15 mouse cellular contexts compared by ENCODE assay signal in the genomic region with DNA sequence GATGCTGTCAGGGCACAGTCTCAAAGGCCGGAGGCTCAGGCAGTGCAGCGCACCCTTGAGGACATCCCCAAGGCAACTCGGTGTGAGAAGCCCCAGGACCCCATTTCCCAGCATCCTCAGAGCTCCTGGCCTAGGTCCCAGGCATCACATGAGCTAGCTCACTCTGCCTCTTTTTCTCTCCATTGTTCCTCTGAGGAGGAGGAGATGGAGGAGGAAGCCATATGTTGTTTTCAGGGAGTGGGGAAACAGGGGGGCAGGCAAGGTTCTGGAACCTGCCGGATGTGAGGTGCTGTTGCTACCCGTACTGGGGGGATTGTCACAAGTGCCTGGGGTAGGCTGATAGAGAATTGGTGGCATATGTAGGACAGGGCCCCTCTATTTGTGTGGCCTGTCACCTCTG. TPM values are rescaled to one million over a fixed set of nuclear protein-coding genes. Genes with fewer than 3 reads are reported as not detected.
DNase-seq lines count a peak whose midpoint lies in the region; ATAC-seq lines count a peak whose summit lies in the region.
"Had no signal": no experiment of that assay in that cellular context is flagged by ENCODE, and none has a peak within 500 bp of the region (broad histone marks: within the 10 kb centered on the region; RNA-seq: fewer than 3 reads in every experiment).

No protein-coding gene starts in this region.

- WGBS in forebrain, embryonic 15.5 days = 40% methylated on average over 5 of the region's 5 CpGs
- 69% methylated on average over 5 of the region's 5 CpGs for WGBS in forebrain, embryonic 10.5 days

- no peak overlapping the region for H3K4me2 ChIP-seq in forebrain, embryonic 15.5 days (replicated peaks)

- intact Hi-C loops in left cerebral cortex, postnatal 14 days (cut with DNase I) = no loop called here

- no peaks in the 10 kb centered on the region for H3K27me3 ChIP-seq in forebrain, embryonic 15.5 days
- H3K27me3 ChIP-seq in forebrain, embryonic 10.5 days (ENCODE audit: poor library complexity, severe bottlenecking) = no peaks in the 10 kb centered on the region
- H3K27me3 ChIP-seq: Patski had no signal

- no peaks in the 10 kb centered on the region for H3K36me3 ChIP-seq in forebrain, embryonic 15.5 days
- H3K36me3 ChIP-seq in forebrain, embryonic 10.5 days (replicated peaks) = no peaks in the 10 kb centered on the region

- H3K27ac ChIP-seq in forebrain, embryonic 15.5 days (replicated peaks) = peak overlapping the region; percentile 43; the same call in 1 of the 2 replicates
- H3K27ac ChIP-seq in forebrain, embryonic 10.5 days = no peak overlapping the region
- H3K27ac ChIP-seq: kidney, postnatal 0 days had no signal

- H3K9me3 ChIP-seq in forebrain, embryonic 15.5 days = no peaks in the 10 kb centered on the region
- no peaks in the 10 kb centered on the region for H3K9me3 ChIP-seq in forebrain, embryonic 10.5 days

- peak; percentile 71 for ATAC-seq in forebrain, embryonic 15.5 days (replicated peaks)
- no peak for ATAC-seq in megakaryocyte progenitor cell, adult 5-6 weeks (replicated peaks; ENCODE audit: poor library complexity)
- ATAC-seq: Patski had no signal

- no peak for DNase-seq in forebrain, embryonic 10.5 days (ENCODE audit: extremely low spot score, low spot score)
- DNase-seq in right cerebral cortex, adult 18-20 months = peak; percentile 76
- DNase-seq in right cerebral cortex, postnatal 4 days = no peak
- peak; percentile 63 to 81 for DNase-seq in left cerebral cortex, postnatal 14 days (ENCODE audit: low spot score in 2 of 2)
- DNase-seq in cerebellum, postnatal 36 days = no peak
- no peak for DNase-seq in adrenal gland, postnatal 36 days
- DNase-seq: adrenal gland, postnatal 14 days; cerebellum, adult 9-11 months; lung, postnatal 36 days; thymus, postnatal 36 days had no signal

- H3K4me3 ChIP-seq in forebrain, embryonic 15.5 days = no peak overlapping the region
- H3K4me3 ChIP-seq in forebrain, embryonic 10.5 days = no peak overlapping the region

- H3K4me1 ChIP-seq in forebrain, embryonic 15.5 days = peaks cover 12% of the 10 kb centered on the region
- no peaks in the 10 kb centered on the region for H3K4me1 ChIP-seq in forebrain, embryonic 10.5 days

- no peak overlapping the region for H3K9ac ChIP-seq in forebrain, embryonic 15.5 days (replicated peaks)

RNA-seq across cellular contexts. Expression of a gene that starts 12.4 kb away (rescaled TPM):
- 19.2 and 21.9 TPM in 2 replicates for polyA plus RNA-seq in forebrain, embryonic 15.5 days (2015; fragmentation: Nextera tagmentation; extraction: Ambion mirVana)
- 9.9 and 11.3 TPM in 2 replicates for polyA plus RNA-seq in forebrain, embryonic 10.5 days (2016; fragmentation: Nextera tagmentation; extraction: Ambion mirVana)
- 10 to 100 TPM; 26.3 to 33.2 TPM for total RNA-seq in left cerebral cortex, postnatal 14 days (2021)
- total RNA-seq in megakaryocyte progenitor cell, adult 5-6 weeks (2015) = 0.54 and 3.0 TPM in 2 replicates
- 0.54 and 1.3 TPM in 2 replicates for total RNA-seq in megakaryocyte progenitor cell, adult 5-6 weeks (2017)
- 1 to 10 TPM; 2.8 to 3.7 TPM for total RNA-seq in adrenal gland, postnatal 36 days (2021)

RNA-seq across cellular contexts. Expression of a gene that starts 20.3 kb away (rescaled TPM):
- polyA plus RNA-seq in forebrain, embryonic 15.5 days (2015; fragmentation: Nextera tagmentation; extraction: Ambion mirVana) = 0.55 and 0.74 TPM in 2 replicates
- 0.43 and 0.57 TPM in 2 replicates for polyA plus RNA-seq in forebrain, embryonic 10.5 days (2016; fragmentation: Nextera tagmentation; extraction: Ambion mirVana)
- 1 to 10 TPM; 2.5 to 3.6 TPM for total RNA-seq in left cerebral cortex, postnatal 14 days (2021)
- total RNA-seq in megakaryocyte progenitor cell, adult 5-6 weeks (2015) = 0.10 TPM in 1 of 2 replicates, not detected in the other
- not detected in 2 replicates for total RNA-seq in megakaryocyte progenitor cell, adult 5-6 weeks (2017)
- 1 to 10 TPM; 1.1 to 1.3 TPM for total RNA-seq in adrenal gland, postnatal 36 days (2021)
- total RNA-seq: hematopoietic stem cell, adult 5-6 weeks had no signal

RNA-seq across cellular contexts. Expression of a gene that starts 31.5 kb away (rescaled TPM):
- polyA plus RNA-seq in forebrain, embryonic 15.5 days (2015; fragmentation: Nextera tagmentation; extraction: Ambion mirVana) = 0.69 and 1.1 TPM in 2 replicates
- polyA plus RNA-seq in forebrain, embryonic 10.5 days (2016; fragmentation: Nextera tagmentation; extraction: Ambion mirVana) = 0.42 and 0.81 TPM in 2 replicates
- 1 to 10 TPM; 2.0 to 2.3 TPM for total RNA-seq in left cerebral cortex, postnatal 14 days (2021)
- total RNA-seq in megakaryocyte progenitor cell, adult 5-6 weeks (2015) = 1.5 and 3.0 TPM in 2 replicates
- total RNA-seq in megakaryocyte progenitor cell, adult 5-6 weeks (2017) = 0.25 and 0.47 TPM in 2 replicates
- 1 to 10 TPM; 1.5 to 1.7 TPM for total RNA-seq in adrenal gland, postnatal 36 days (2021)

RNA-seq across cellular contexts. Expression of a gene that starts 49.5 kb away (rescaled TPM):
- polyA plus RNA-seq in forebrain, embryonic 15.5 days (2015; fragmentation: Nextera tagmentation; extraction: Ambion mirVana) = 147 and 153 TPM in 2 replicates
- 104 and 106 TPM in 2 replicates for polyA plus RNA-seq in forebrain, embryonic 10.5 days (2016; fragmentation: Nextera tagmentation; extraction: Ambion mirVana)
- 100 to 1,000 TPM; 174 to 189 TPM for total RNA-seq in left cerebral cortex, postnatal 14 days (2021)
- total RNA-seq in megakaryocyte progenitor cell, adult 5-6 weeks (2015) = 77.9 and 79.7 TPM in 2 replicates
- 82.6 and 119 TPM in 2 replicates for total RNA-seq in megakaryocyte progenitor cell, adult 5-6 weeks (2017)
- 100 to 1,000 TPM; 121 to 122 TPM for total RNA-seq in adrenal gland, postnatal 36 days (2021)

RNA-seq across cellular contexts. Expression of a gene that starts 57.9 kb away (rescaled TPM):
- 6.7 and 8.0 TPM in 2 replicates for polyA plus RNA-seq in forebrain, embryonic 15.5 days (2015; fragmentation: Nextera tagmentation; extraction: Ambion mirVana)
- polyA plus RNA-seq in forebrain, embryonic 10.5 days (2016; fragmentation: Nextera tagmentation; extraction: Ambion mirVana) = 0.32 and 0.82 TPM in 2 replicates
- total RNA-seq in left cerebral cortex, postnatal 14 days (2021) = 10 to 100 TPM; 27.2 to 34.9 TPM
- total RNA-seq in megakaryocyte progenitor cell, adult 5-6 weeks (2015) = 61.5 and 79.9 TPM in 2 replicates
- total RNA-seq in megakaryocyte progenitor cell, adult 5-6 weeks (2017) = 51.8 and 55.5 TPM in 2 replicates
- total RNA-seq in adrenal gland, postnatal 36 days (2021) = 1,000 to 10,000 TPM; 1,339 to 1,709 TPM

Comparison
In these comparisons a context has a peak if more than half of its experiments do, and no peak if none do; other contexts are left out.
1. DNase-seq: peak in right cerebral cortex, adult 18-20 months (single experiment) and left cerebral cortex, postnatal 14 days (2 of 2); none in forebrain, embryonic 10.5 days (single experiment), right cerebral cortex, postnatal 4 days (single experiment), cerebellum, postnatal 36 days (0 of 2) and adrenal gland, postnatal 36 days (0 of 2).
2. RNA of a gene that starts 12.4 kb away (total RNA-seq): 26.3 to 33.2 TPM in left cerebral cortex, postnatal 14 days; 2.8 to 3.7 TPM in adrenal gland, postnatal 36 days and 0.54 to 3.0 TPM in megakaryocyte progenitor cell, adult 5-6 weeks; every median in the first group is over 4 times any median in the second.